Mouse (Mus musculus): ENCODE measurements around the gene Foxk1. TPM values are rescaled to one million over a fixed set of nuclear protein-coding genes. Genes with fewer than 3 reads are reported as not detected.
A peak's percentile ranks its signal among the peaks of the same experiment; 100 is the strongest.

Foxk1 gene
- polyA plus RNA-seq, 1 experiment from 2014 or later, result 5.9 TPM

GRCm38 (mm10) chr5:142457345-142457744, 56.0 kb downstream of the Foxk1 start:
- Histone ChIP-seq H3K4me2 (replicated peaks) (no peak overlapping the region), H3K36me3 (replicated peaks; ENCODE audit: control insufficient read depth, insufficient read depth) (peaks cover 77% of the 10 kb centered on the region), H3K27ac (no peak overlapping the region), H3K4me1 (replicated peaks; ENCODE audit: control insufficient read depth, insufficient read depth, low read length) (no peaks in the 10 kb centered on the region), H3K9ac (no peak overlapping the region), H3K27me3 (ENCODE audit: control insufficient read depth, insufficient read depth, low read length) (no peaks in the 10 kb centered on the region), H3K4me3 (replicated peaks; ENCODE audit: low read length) (no peak overlapping the region), H3K9me3 (ENCODE audit: control insufficient read depth, low read length) (no peaks in the 10 kb centered on the region)
- ATAC-seq (ENCODE audit: low FRiP score) (no peak), DNase-seq (ENCODE audit: low spot score) (no peak)
- 59% methylated on average over 10 of the region's 10 CpGs for WGBS

- no peak overlapping the region for H3K9ac ChIP-seq
- 95% methylated on average over 17 of the region's 17 CpGs for WGBS
- H3K9me3 ChIP-seq (ENCODE audit: control insufficient read depth, low read length), result no peaks in the 10 kb centered on the region
- no peak overlapping the region for H3K4me3 ChIP-seq (replicated peaks; ENCODE audit: low read length)
- peaks cover 5% of the 10 kb centered on the region; the same call in 1 of the 2 replicates for H3K4me1 ChIP-seq (replicated peaks; ENCODE audit: control insufficient read depth, insufficient read depth, low read length)
- DNase-seq (ENCODE audit: low spot score) (no peak), ATAC-seq (ENCODE audit: low FRiP score) (no peak)
- H3K36me3 ChIP-seq (replicated peaks; ENCODE audit: control insufficient read depth, insufficient read depth), result peaks cover 61% of the 10 kb centered on the region
- no peak overlapping the region for H3K4me2 ChIP-seq (replicated peaks)
- H3K27me3 ChIP-seq (ENCODE audit: control insufficient read depth, insufficient read depth, low read length), result no peaks in the 10 kb centered on the region
- no peak overlapping the region for H3K27ac ChIP-seq
Observed at GRCm38 (mm10) chr5:142458791-142459557, 57.7 kb downstream of the Foxk1 start.

- Histone ChIP-seq H3K9ac (no peak overlapping the region), H3K36me3 (replicated peaks; ENCODE audit: control insufficient read depth, insufficient read depth) (peaks cover 52% of the 10 kb centered on the region), H3K9me3 (ENCODE audit: control insufficient read depth, low read length) (no peaks in the 10 kb centered on the region), H3K27ac (no peak overlapping the region), H3K4me3 (replicated peaks; ENCODE audit: low read length) (no peak overlapping the region), H3K27me3 (ENCODE audit: control insufficient read depth, insufficient read depth, low read length) (no peaks in the 10 kb centered on the region), H3K4me2 (replicated peaks) (no peak overlapping the region), H3K4me1 (replicated peaks; ENCODE audit: control insufficient read depth, insufficient read depth, low read length) (peaks cover 11% of the 10 kb centered on the region)
- DNase-seq (ENCODE audit: low spot score), result no peak
- 72% methylated on average over 5 of the region's 5 CpGs for WGBS
- ATAC-seq (ENCODE audit: low FRiP score), result no peak
Observed at GRCm38 (mm10) chr5:142459834-142460233, 58.5 kb downstream of the Foxk1 start.

GRCm38 (mm10) chr5:142461942-142462640, 60.8 kb downstream of the Foxk1 start:
- Histone ChIP-seq H3K27me3 (ENCODE audit: control insufficient read depth, insufficient read depth, low read length) (no peaks in the 10 kb centered on the region), H3K4me2 (replicated peaks) (no peak overlapping the region), H3K36me3 (replicated peaks; ENCODE audit: control insufficient read depth, insufficient read depth) (peaks cover 32% of the 10 kb centered on the region), H3K4me3 (replicated peaks; ENCODE audit: low read length) (no peak overlapping the region), H3K4me1 (replicated peaks; ENCODE audit: control insufficient read depth, insufficient read depth, low read length) (peaks cover 12% of the 10 kb centered on the region), H3K9me3 (ENCODE audit: control insufficient read depth, low read length) (no peaks in the 10 kb centered on the region), H3K9ac (no peak overlapping the region), H3K27ac (no peak overlapping the region)
- no peak for DNase-seq (ENCODE audit: low spot score)
- ATAC-seq (ENCODE audit: low FRiP score), result no peak
- 98% methylated on average over 7 of the region's 7 CpGs for WGBS

GRCm38 (mm10) chr5:142462641-142462948, 61.3 kb downstream of the Foxk1 start:
- ATAC-seq (ENCODE audit: low FRiP score), result no peak
- no peak overlapping the region for H3K27ac ChIP-seq
- no peak for DNase-seq (ENCODE audit: low spot score)
- peaks cover 12% of the 10 kb centered on the region for H3K4me1 ChIP-seq (replicated peaks; ENCODE audit: control insufficient read depth, insufficient read depth, low read length)
- H3K36me3 ChIP-seq (replicated peaks; ENCODE audit: control insufficient read depth, insufficient read depth), result peaks cover 31% of the 10 kb centered on the region
- no peaks in the 10 kb centered on the region for H3K27me3 ChIP-seq (ENCODE audit: control insufficient read depth, insufficient read depth, low read length)
- 90% methylated on average over 2 of the region's 2 CpGs for WGBS
- no peak overlapping the region for H3K9ac ChIP-seq
- H3K4me3 ChIP-seq (replicated peaks; ENCODE audit: low read length), result no peak overlapping the region
- H3K9me3 ChIP-seq (ENCODE audit: control insufficient read depth, low read length), result no peaks in the 10 kb centered on the region
- no peak overlapping the region for H3K4me2 ChIP-seq (replicated peaks)

GRCm38 (mm10) chr5:142463011-142463410, 61.7 kb downstream of the Foxk1 start:
- peak overlapping the region; percentile 66 for H3K4me3 ChIP-seq (replicated peaks; ENCODE audit: low read length)
- peaks cover 31% of the 10 kb centered on the region for H3K36me3 ChIP-seq (replicated peaks; ENCODE audit: control insufficient read depth, insufficient read depth)
- WGBS, result 85% methylated on average over 6 of the region's 6 CpGs
- H3K27me3 ChIP-seq (ENCODE audit: control insufficient read depth, insufficient read depth, low read length), result no peaks in the 10 kb centered on the region
- ATAC-seq (ENCODE audit: low FRiP score) (no peak), DNase-seq (ENCODE audit: low spot score) (no peak)
- H3K4me1 ChIP-seq (replicated peaks; ENCODE audit: control insufficient read depth, insufficient read depth, low read length), result peaks cover 12% of the 10 kb centered on the region
- H3K9me3 ChIP-seq (ENCODE audit: control insufficient read depth, low read length), result no peaks in the 10 kb centered on the region
- peak overlapping the region; percentile 92 for H3K4me2 ChIP-seq (replicated peaks)
- peak overlapping the region; percentile 91 for H3K27ac ChIP-seq
- H3K9ac ChIP-seq, result peak overlapping the region; percentile 66

- H3K4me1 ChIP-seq (replicated peaks; ENCODE audit: control insufficient read depth, insufficient read depth, low read length), result peaks cover 12% of the 10 kb centered on the region
- peaks cover 31% of the 10 kb centered on the region for H3K36me3 ChIP-seq (replicated peaks; ENCODE audit: control insufficient read depth, insufficient read depth)
- H3K9ac ChIP-seq, result peak within 1 kb of the TSS; percentile 66
- no peaks in the 10 kb centered on the region for H3K27me3 ChIP-seq (ENCODE audit: control insufficient read depth, insufficient read depth, low read length)
- no peaks in the 10 kb centered on the region for H3K9me3 ChIP-seq (ENCODE audit: control insufficient read depth, low read length)
- WGBS, result 2% methylated on average over 59 of the region's 60 CpGs
- peak; percentile 94 for DNase-seq (ENCODE audit: low spot score)
- peak within 1 kb of the TSS; percentile 92 for H3K4me2 ChIP-seq (replicated peaks)
- peak within 1 kb of the TSS; percentile 66 for H3K4me3 ChIP-seq (replicated peaks; ENCODE audit: low read length)
- H3K27ac ChIP-seq, result peak within 1 kb of the TSS; percentile 91
- peak; percentile 92 for ATAC-seq (ENCODE audit: low FRiP score)
Observed at GRCm38 (mm10) chr5:142463461-142464454, 62.5 kb downstream of the Foxk1 start, which contains the start of gene Ap5z1. Ap5z1 (plus strand) TSS chr5:142463944.

- DNase-seq (ENCODE audit: low spot score) (no peak), ATAC-seq (ENCODE audit: low FRiP score) (no peak)
- no peaks in the 10 kb centered on the region for H3K27me3 ChIP-seq (ENCODE audit: control insufficient read depth, insufficient read depth, low read length)
- peaks cover 33% of the 10 kb centered on the region for H3K36me3 ChIP-seq (replicated peaks; ENCODE audit: control insufficient read depth, insufficient read depth)
- H3K9me3 ChIP-seq (ENCODE audit: control insufficient read depth, low read length), result no peaks in the 10 kb centered on the region
- peaks cover 9% of the 10 kb centered on the region for H3K4me1 ChIP-seq (replicated peaks; ENCODE audit: control insufficient read depth, insufficient read depth, low read length)
- H3K4me3 ChIP-seq (replicated peaks; ENCODE audit: low read length), result no peak overlapping the region
- no peak overlapping the region for H3K4me2 ChIP-seq (replicated peaks)
- H3K9ac ChIP-seq, result no peak overlapping the region
- WGBS, result 90% methylated on average over 13 of the region's 13 CpGs
- no peak overlapping the region for H3K27ac ChIP-seq
Observed at GRCm38 (mm10) chr5:142468375-142468774, 67.1 kb downstream of the Foxk1 start.

GRCm38 (mm10) chr5:142469796-142470195, 68.5 kb downstream of the Foxk1 start:
- no peak overlapping the region for H3K27ac ChIP-seq
- WGBS, result 89% methylated on average over 11 of the region's 11 CpGs
- no peaks in the 10 kb centered on the region for H3K9me3 ChIP-seq (ENCODE audit: control insufficient read depth, low read length)
- peaks cover 1% of the 10 kb centered on the region; the same call in 1 of the 2 replicates for H3K4me1 ChIP-seq (replicated peaks; ENCODE audit: control insufficient read depth, insufficient read depth, low read length)
- no peak overlapping the region for H3K9ac ChIP-seq
- H3K36me3 ChIP-seq (replicated peaks; ENCODE audit: control insufficient read depth, insufficient read depth), result peaks cover 41% of the 10 kb centered on the region
- H3K27me3 ChIP-seq (ENCODE audit: control insufficient read depth, insufficient read depth, low read length), result no peaks in the 10 kb centered on the region
- ATAC-seq (ENCODE audit: low FRiP score) (no peak), DNase-seq (ENCODE audit: low spot score) (no peak)
- no peak overlapping the region for H3K4me3 ChIP-seq (replicated peaks; ENCODE audit: low read length)
- no peak overlapping the region for H3K4me2 ChIP-seq (replicated peaks)
